Mouse (Mus musculus): ENCODE measurements around the gene Ilf2.
A peak's percentile ranks its signal among the peaks of the same experiment; 100 is the strongest.

Ilf2 gene

GRCm38 (mm10) chr3:90461935-90462334 is 14.0 kb upstream of the Ilf2 start:
- no peak for DNase-seq (ENCODE audit: low read depth, low spot score)

DNA sequence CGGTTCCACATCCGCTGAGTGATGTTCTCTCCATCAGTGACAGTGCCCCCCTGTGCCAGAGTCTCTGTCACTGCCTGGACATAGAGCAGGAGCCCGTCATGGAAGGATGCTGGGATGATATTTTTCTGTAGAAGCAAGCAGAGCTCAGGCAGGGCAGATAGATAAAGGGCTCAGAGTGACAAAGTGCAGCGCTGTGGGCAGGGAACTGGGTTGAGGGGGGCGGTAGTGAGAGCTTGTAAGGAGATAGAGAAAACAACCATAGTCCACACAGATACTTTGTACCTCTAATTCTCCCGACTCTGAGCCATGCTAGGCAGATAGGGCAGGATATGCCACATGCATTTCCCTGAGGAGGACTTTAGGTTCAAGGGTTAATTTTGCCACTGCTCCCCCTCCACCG is 13.3 kb upstream of the Ilf2 start:
- no peak for DNase-seq (ENCODE audit: low read depth, low spot score)

GRCm38 (mm10) chr3:90464552-90465080 is 11.3 kb upstream of the Ilf2 start:
- DNase-seq (ENCODE audit: low read depth, low spot score), result no peak

- no peak for DNase-seq (ENCODE audit: low read depth, low spot score)
Measured at GRCm38 (mm10) chr3:90465081-90465685, 10.7 kb upstream of the Ilf2 start.

DNA sequence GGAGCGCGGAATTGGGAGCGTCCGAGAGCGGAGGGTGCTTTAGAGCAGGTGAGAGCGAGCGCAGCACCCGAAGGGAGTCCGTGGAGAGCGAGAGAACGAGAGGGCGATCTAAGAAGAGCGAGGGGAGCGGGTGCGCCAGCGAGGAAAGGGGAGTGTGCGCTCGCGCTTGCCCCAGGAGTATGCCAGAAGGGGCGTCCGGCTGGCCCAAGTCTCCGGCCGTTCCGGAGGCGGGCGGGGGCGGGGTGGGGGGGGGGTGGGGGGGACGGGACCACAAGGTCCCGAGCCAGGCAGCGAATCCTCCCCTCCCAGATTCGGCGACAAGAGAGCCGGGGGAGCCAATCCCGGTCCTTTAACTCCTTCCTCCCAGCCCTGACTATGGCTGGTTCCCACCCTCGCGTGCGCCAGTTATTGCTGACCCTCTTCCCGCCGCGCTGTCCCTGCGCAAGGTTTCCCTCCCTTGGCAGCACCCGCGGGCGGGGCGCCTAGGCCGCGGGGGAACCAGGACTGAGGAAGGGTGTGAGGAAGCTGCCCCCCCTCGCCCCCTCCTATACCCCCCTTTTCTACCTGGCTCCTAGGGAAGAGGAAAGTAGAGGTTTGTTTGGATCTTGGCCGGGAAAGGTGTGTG is 10.1 kb upstream of the Ilf2 start, which contains the start of gene Npr1:
TSS of gene Npr1 (minus strand) at position 181 of the 625 bp plus-strand sequence.
- no peak for DNase-seq (ENCODE audit: low read depth, low spot score)

GRCm38 (mm10) chr3:90466311-90466766 is 9.6 kb upstream of the Ilf2 start:
- peak; percentile 39 for DNase-seq (ENCODE audit: low read depth, low spot score)

GRCm38 (mm10) chr3:90467618-90468300 is 8.2 kb upstream of the Ilf2 start:
- no peak for DNase-seq (ENCODE audit: low read depth, low spot score)

DNA sequence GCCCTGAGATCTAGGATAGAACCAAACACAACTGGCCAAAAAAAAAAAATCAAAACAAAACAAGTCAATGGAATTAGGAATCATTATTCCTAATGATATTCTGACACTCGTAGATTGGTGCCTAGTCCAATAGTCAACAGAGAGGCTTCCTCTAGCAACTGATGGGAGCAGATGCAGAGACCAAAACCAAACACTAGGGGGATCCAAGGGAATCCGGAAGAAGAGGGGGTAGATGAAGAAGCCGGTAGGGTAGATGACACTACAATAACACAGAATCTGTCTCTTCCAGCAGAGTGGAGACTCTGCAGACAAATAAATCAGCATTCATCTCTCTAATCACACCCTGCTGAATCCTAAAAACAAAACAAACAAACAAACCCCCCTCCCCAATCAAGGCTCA is 3.7 kb upstream of the Ilf2 start:
- no peak for DNase-seq (ENCODE audit: low read depth, low spot score)

DNA sequence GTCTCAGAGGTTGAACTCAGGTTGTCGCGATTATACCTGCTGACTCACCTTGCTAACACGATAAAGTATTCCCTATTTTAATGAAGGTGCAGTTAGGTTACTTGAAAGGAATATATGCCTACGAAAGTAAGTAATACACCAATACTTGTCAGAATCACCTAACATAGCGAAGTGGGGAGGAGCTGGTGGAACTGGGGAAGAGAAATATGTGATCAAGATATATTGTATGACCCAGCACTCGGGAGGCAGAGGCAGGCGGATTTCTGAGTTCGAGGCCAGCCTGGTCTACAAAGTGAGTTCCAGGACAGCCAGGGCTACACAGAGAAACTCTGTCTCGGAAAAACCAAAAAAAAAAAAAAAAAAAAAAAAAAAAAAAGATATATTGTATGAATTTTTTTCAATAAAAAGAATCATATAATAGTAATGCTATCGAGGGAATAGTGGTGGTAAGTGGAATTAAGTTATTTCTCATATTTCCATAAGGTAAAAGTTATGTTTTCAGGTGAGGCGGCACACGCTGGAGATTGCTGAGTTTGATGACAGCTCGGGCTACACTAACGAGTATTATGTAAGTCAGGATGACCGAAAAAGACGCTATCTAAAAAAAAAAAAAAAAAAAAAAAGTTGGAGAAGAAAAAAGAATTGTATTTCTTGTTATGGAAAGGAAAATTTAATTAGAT is 635 bp upstream of the Ilf2 start:
- DNase-seq (ENCODE audit: low read depth, low spot score), result no peak

DNA sequence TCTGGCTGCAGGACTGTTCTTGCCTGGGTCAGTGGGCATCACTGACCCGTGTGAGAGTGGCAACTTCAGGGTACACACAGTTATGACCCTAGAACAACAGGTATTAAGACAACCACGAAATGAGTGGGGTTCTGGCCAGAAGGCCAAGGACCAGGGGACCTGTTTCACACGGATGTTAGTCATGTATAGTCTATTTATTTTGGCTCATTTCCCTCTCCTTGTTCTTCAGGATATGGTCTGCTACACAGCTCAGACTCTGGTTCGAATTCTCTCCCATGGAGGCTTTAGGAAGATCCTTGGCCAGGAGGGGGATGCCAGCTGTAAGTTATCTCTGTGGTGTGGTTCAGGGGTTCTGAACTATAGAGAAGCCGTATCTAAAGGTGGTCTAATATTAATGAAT is 11.1 kb downstream of the Ilf2 start:
- no peak for DNase-seq (ENCODE audit: low read depth, low spot score)

- no peak for DNase-seq (ENCODE audit: low read depth, low spot score)
Measured at GRCm38 (mm10) chr3:90488576-90488975, 12.7 kb downstream of the Ilf2 start.

DNA sequence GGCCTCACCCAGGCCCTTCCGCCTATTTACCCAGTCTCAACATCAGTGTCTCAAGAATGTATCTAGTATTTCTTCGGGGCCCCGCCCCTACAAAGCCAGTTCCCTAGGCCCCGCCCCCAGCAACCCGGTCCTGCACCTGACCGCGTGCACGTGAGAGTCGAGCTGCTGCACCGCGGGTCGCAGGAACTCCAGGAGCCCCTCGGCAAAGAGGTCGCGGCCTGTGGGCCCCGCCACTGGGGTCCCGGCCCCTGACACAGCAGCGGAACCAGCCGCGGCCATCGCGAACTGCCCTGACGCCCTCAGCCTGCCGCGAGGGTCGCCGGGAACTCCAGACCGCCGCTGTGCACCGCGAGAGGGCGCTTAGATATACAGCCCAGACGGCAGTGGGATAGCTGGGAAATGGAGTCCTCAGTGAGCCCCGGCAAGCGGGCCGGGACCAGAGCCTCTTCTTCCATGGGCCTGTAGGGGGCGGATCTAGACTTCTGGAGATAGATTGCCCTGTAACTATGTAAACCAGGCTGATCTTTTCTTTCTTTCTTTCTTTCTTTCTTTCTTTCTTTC is 14.8 kb downstream of the Ilf2 start, which contains the start of gene Snapin:
TSS of gene Snapin (minus strand) at position 338 of the 561 bp plus-strand sequence.
- peak; percentile 84 for DNase-seq (ENCODE audit: low read depth, low spot score)

DNA sequence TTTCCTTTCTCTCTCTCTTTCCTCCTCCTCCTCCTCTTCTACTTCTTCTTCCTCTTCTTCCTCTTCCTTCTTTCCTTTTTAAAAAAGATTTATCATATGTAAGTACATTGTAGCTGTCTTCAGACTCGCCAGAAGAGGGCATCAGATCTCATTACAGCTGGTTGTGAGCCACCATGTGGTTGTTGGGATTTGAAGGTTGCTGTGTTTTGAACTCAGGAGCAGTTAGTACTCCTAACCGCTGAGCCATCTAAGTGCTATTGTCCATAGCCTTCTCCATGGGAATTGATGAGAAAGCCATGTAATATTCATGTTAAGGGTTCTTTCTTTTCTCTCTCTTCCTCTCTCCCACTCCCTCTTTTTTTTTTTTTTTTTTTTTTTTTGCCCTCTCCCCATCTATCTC is 15.4 kb downstream of the Ilf2 start:
- DNase-seq (ENCODE audit: low read depth, low spot score), result no peak

DNA sequence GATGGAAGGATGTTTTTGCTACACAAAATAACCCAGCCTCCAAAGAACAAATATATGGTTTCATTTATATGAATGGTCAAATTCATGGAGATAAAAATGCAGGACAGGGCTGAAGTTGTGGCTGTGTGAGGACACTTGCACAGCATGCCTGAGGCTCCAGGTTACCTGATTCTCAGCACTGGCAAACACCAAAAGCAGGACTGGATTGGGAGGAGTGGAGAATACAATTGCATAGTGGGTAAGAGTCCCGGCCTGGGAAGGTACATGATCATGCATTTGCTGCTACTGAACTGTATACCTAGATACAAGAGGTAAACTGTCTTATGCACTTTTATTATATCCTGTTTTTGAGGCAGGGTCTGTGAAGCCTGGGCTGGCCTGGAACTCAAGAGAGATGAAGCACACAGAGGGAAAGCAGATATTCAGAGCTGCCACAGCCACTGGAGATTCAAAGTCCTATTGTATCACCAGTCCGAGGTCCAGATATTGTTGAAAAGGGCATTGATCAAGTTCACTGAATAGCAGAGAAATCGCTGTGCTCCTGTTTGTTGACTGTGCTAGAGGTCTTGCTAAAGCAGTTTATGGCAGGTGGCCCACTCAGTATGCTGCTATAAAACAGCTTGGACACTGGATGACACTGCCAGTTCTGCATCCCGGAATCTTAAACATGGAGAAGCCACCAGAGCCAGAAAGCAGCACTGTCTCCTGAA is 18.1 kb downstream of the Ilf2 start:
- DNase-seq (ENCODE audit: low read depth, low spot score), result no peak

- no peak for DNase-seq (ENCODE audit: low read depth, low spot score)
Measured at GRCm38 (mm10) chr3:90495850-90496525, 20.1 kb downstream of the Ilf2 start.

- no peak for DNase-seq (ENCODE audit: low read depth, low spot score)
Measured at GRCm38 (mm10) chr3:90497597-90497996, 21.7 kb downstream of the Ilf2 start.

GRCm38 (mm10) chr3:90503444-90503843 is 27.5 kb downstream of the Ilf2 start:
- no peak for DNase-seq (ENCODE audit: low read depth, low spot score)

GRCm38 (mm10) chr3:90505216-90505615 is 29.3 kb downstream of the Ilf2 start:
- no peak for DNase-seq (ENCODE audit: low read depth, low spot score)

DNA sequence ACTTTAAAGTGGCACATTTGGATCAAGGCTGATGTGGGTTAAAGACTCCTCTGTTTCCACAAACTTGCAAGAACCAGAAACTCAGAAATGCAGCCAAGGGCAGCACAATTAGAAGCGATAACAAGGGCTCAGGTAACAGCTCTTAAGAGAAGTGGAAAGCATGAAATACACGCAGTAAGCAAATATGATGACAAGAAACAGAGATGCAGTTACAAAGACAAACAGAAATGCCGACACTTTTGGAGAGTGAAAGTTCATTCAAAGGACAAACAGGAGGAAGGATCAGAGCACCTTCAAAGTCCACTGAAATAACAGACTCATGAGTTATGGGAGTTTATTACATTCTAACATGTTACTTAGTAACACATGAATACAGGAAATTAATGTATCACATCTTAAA is 30.4 kb downstream of the Ilf2 start:
- DNase-seq (ENCODE audit: low read depth, low spot score), result no peak

- no peak for DNase-seq (ENCODE audit: low read depth, low spot score)
Measured at GRCm38 (mm10) chr3:90508287-90508949, 32.5 kb downstream of the Ilf2 start.

All from retina, adult 2 months (tissue).